Mouse (Mus musculus) heart, embryonic 15.5 days (tissue): ENCODE results near the gene Zfp212. TPM values are rescaled to one million over a fixed set of nuclear protein-coding genes. Genes with fewer than 3 reads are reported as not detected.

Experiments used
- ATAC-seq: fragments of 200-750 bp; cut with Nextera tagmentation; replicated peaks from 2 replicates; pipeline ENCODE4 v1.8.0; 2017; ENCODE audit warnings: low read depth, moderate TSS enrichment; ENCODE audit not compliant: insufficient number of reproducible peaks, insufficient read depth, low FRiP score
- H3K27ac ChIP-seq: fragments of 300-500 bp; sonication (generic); 2 replicates; pipeline ENCODE4 v1.5.1; 2015; ENCODE audit warnings: mild to moderate bottlenecking, inconsistent platforms
- H3K27me3 ChIP-seq: fragments of 300-500 bp; sonication (generic); 2 replicates; pipeline ENCODE4 v1.6.1; 2015; ENCODE audit warnings: inconsistent platforms
- H3K36me3 ChIP-seq: fragments of 300-500 bp; sonication (generic); 2 replicates; pipeline ENCODE4 v1.6.1; 2015; ENCODE audit warnings: mild to moderate bottlenecking, inconsistent platforms
- H3K4me1 ChIP-seq: fragments of 300-500 bp; sonication (generic); replicated peaks from 2 replicates; pipeline ENCODE4 v1.6.1; 2015; ENCODE audit warnings: inconsistent platforms
- H3K4me2 ChIP-seq: fragments of 300-500 bp; sonication (generic); 2 replicates; pipeline ENCODE4 v1.6.1; 2015; ENCODE audit warnings: inconsistent platforms, mild to moderate bottlenecking, moderate library complexity
- H3K4me3 ChIP-seq: fragments of 300-500 bp; sonication (generic); 2 replicates; pipeline ENCODE4 v1.5.1; 2015; ENCODE audit warnings: mild to moderate bottlenecking, inconsistent platforms
- H3K9ac ChIP-seq: fragments of 300-500 bp; sonication (generic); 2 replicates; pipeline ENCODE4 v1.6.1; 2015; ENCODE audit warnings: mild to moderate bottlenecking, inconsistent platforms
- H3K9me3 ChIP-seq: fragments of 300-500 bp; sonication (generic); replicated peaks from 2 replicates; pipeline ENCODE4 v1.6.1; 2016; ENCODE audit warnings: inconsistent platforms
- WGBS: fragments of 180-500 bp; shearing (Covaris S2); methylation state at CpG from one replicate; pipeline ENCODE4 v1.1.7; 2015; ENCODE audit warnings: mixed read lengths; 5-methylcytosine and 5-hydroxymethylcytosine counted together
- polyA plus RNA-seq: library from polyadenylated mRNA; unstranded; fragments of >200 nt; fragmentation: Nextera tagmentation; extraction: Ambion mirVana; gene quantifications from 2 replicates; pipeline ENCODE4 v1.2.1, GENCODE M21; 2015

The Zfp212 gene
- 9.8 and 10.1 TPM in 2 replicates for polyA plus RNA-seq

DNA sequence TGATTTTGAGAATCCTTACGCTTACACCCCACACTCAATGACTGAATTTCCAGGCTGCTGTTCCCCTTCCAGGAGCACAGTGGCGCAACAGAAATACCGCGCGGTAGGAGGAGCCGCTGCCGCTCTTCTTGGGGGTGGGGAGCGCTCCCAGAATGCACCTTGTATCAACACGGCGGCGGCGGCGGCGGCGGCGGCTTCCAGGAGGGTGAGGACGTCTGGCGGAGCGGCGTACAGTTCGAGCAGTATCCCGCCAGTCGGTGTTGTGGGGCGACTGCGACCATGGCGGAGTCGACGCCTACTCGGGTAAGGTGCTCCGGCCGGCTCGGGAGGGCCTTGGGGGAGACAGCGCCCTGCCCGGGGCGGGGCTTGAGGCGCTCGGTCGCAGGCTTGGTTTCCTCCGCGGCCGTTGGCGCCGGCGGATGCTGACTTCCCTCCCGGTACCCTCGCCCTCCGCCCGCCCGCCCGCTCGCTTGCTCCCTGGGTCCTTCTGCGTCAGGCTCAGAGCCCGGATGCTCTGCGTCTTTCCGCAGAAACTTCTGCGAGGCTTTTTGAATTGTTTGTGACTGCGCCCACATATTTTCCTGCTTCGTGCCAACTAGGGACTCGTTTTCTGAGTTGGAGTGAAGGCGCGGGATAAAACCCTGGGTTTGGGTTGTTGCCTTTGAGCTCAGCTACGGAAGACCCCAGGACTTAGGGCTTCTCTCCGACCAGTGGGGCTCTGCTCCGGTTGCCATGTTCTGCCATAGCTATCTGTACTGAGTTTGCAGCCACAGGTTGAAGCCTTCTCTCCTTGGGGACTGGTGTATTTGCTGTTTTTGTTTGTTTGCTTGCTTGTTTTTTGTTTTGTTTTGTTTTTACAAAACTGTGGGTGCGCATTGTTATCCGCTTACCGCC is at the start of gene Zfp212:
Gene Zfp212 (plus strand): TSS at position 30 of the 894 bp plus-strand sequence.
- peak within 1 kb of the TSS; percentile 88 for H3K4me3 ChIP-seq
- H3K36me3 ChIP-seq: 0 out of 2 replicates have a peak, but pooled peaks cover 2% of the 10 kb centered on the region
- H3K27me3 ChIP-seq: no peaks in the 10 kb centered on the region
- ATAC-seq: peak; percentile 92
- WGBS: under 1% methylated on average over 67 of the region's 67 CpGs
- peaks cover 12% of the 10 kb centered on the region for H3K4me1 ChIP-seq
- peak within 1 kb of the TSS; percentile 79 for H3K4me2 ChIP-seq
- H3K9me3 ChIP-seq: no peaks in the 10 kb centered on the region
- peak within 1 kb of the TSS; percentile 97 for H3K27ac ChIP-seq
- H3K9ac ChIP-seq: peak within 1 kb of the TSS; percentile 80

DNA sequence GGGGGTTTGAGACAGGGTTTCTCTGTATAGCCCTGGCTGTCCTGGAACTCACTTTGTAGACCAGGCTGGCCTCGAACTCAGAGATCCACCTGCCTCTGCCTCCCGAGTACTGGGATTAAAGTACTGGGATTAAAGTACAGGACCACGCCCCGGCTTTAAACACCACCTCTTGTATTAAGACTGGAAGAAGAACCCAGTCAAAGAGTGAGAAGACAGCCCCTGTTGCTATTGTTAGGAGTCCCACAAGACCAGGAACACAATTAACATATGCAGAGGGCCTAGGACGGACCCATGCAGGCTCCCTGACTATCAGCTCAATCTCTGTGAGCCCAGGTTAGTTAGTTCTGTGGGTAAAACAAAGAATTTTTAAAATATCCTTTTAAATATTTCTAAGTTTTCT is 48.0 kb upstream of the Zfp212 start:
- Histone ChIP-seq H3K9me3 (no peaks in the 10 kb centered on the region), H3K27ac (no peak overlapping the region), H3K27me3 (no peaks in the 10 kb centered on the region), H3K36me3 (peaks cover under 1% of the 10 kb centered on the region; the same call in 1 of the 2 replicates), H3K4me3 (no peak overlapping the region), H3K4me1 (no peaks in the 10 kb centered on the region), H3K9ac (no peak overlapping the region), H3K4me2 (no peak overlapping the region)
- no peak for ATAC-seq
- 84% methylated on average over 5 of the region's 5 CpGs for whole genome bisulfite sequencing

DNA sequence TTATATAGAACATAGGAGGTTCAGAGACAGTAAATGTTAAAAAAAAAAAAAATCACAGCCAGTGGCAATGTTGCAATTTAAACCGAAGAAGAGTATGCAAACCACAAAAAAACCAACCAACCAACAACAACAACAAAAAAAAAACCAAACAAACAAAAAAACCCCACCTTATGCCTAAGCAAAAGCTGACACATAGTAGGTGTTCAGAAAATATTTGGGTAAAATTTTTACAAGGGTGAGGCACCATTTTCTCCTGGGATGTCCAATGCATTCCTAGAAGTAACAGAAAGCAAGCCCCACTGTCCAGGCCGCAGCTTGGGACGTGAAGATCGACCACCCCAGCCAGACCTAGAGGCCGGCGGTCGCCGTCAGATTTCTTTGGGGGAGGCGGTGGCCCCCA is 43.2 kb upstream of the Zfp212 start, which contains the start of gene Zfp282:
Gene Zfp282 (plus strand): TSS at position 147 of the 400 bp plus-strand sequence.
- ATAC-seq: no peak
- Histone ChIP-seq H3K36me3 (peaks cover 19% of the 10 kb centered on the region), H3K4me3 (peak within 1 kb of the TSS; percentile 97), H3K4me1 (peaks cover 16% of the 10 kb centered on the region), H3K4me2 (peak within 1 kb of the TSS; percentile 86), H3K27ac (peak within 1 kb of the TSS; percentile 99), H3K9ac (peak within 1 kb of the TSS; percentile 94), H3K27me3 (no peaks in the 10 kb centered on the region), H3K9me3 (no peaks in the 10 kb centered on the region)
- WGBS: 6% methylated on average over 9 of the region's 9 CpGs

- H3K9ac ChIP-seq: peak overlapping the region; percentile 94
- H3K4me3 ChIP-seq: peak overlapping the region; percentile 97
- no peaks in the 10 kb centered on the region for H3K9me3 ChIP-seq
- peak overlapping the region; percentile 86 for H3K4me2 ChIP-seq
- WGBS: under 1% methylated on average over 65 of the region's 71 CpGs
- H3K27me3 ChIP-seq: no peaks in the 10 kb centered on the region
- peaks cover 24% of the 10 kb centered on the region for H3K36me3 ChIP-seq
- H3K4me1 ChIP-seq: peaks cover 16% of the 10 kb centered on the region
- peak overlapping the region; percentile 99 for H3K27ac ChIP-seq
- ATAC-seq: peak; percentile 95
These were observed 42.7 kb upstream of the Zfp212 start for GRCm38 (mm10) chr6:47877461-47878132.

DNA sequence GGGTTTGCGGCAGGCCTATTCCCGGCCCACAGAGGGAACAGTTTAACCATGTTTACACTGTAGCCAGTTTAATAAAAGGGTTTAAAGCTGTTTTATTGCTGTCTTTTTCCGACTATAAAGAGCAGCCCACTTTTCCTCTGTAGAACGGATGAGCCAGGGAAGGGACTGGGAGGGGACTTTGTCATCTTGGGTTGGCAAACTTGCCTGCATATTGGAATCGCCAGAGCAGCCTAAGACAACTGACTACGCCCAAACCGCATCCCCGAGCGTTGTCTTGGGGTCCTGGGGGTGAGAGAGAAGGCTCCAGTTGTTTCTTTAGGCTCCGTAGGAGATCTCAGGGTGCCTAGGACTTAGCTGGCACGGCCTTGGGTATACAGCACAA is 42.2 kb upstream of the Zfp212 start:
- ATAC-seq: no peak

DNA sequence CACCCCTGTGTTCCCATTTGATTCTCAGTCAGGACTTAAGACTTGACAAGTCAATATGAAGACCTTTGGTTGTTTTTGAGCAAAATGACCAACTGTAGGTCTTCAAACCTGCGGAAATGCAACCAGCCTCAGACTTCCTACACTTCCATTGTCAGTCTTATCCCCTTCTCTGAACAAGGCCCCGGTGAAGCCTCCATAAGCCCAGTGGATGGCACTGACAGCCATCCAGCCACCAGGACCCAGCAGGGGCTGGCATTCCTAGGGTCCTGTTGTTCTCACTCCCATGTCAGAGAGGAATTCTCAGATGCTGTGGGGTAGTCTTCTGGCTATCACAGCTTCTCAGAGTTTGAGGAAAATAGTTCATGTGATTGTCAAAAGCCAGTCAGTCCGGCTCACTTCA is 41.7 kb upstream of the Zfp212 start:
- H3K9ac ChIP-seq: peak overlapping the region; percentile 94
- H3K4me1 ChIP-seq: peaks cover 16% of the 10 kb centered on the region
- no peaks in the 10 kb centered on the region for H3K9me3 ChIP-seq
- H3K36me3 ChIP-seq: peaks cover 33% of the 10 kb centered on the region
- H3K4me3 ChIP-seq: peak overlapping the region; percentile 97
- no peaks in the 10 kb centered on the region for H3K27me3 ChIP-seq
- WGBS: 47% methylated on average over 3 of the region's 3 CpGs
- ATAC-seq: no peak
- peak overlapping the region; percentile 86 for H3K4me2 ChIP-seq
- H3K27ac ChIP-seq: no peak overlapping the region; the same call in 1 of the 2 replicates

More for the DNA sequence above, 42.2 kb upstream of the Zfp212 start:
- H3K9ac ChIP-seq: peak overlapping the region; percentile 94
- H3K4me1 ChIP-seq: peaks cover 16% of the 10 kb centered on the region
- H3K4me2 ChIP-seq: peak overlapping the region; percentile 86
- H3K9me3 ChIP-seq: no peaks in the 10 kb centered on the region
- WGBS: 3% methylated on average over 11 of the region's 11 CpGs
- peak overlapping the region; percentile 99 for H3K27ac ChIP-seq
- H3K4me3 ChIP-seq: peak overlapping the region; percentile 97
- peaks cover 29% of the 10 kb centered on the region for H3K36me3 ChIP-seq
- H3K27me3 ChIP-seq: no peaks in the 10 kb centered on the region

GRCm38 (mm10) chr6:47879049-47879716 is 41.1 kb upstream of the Zfp212 start:
- no peak for ATAC-seq
- peaks cover 39% of the 10 kb centered on the region for H3K36me3 ChIP-seq
- H3K4me2 ChIP-seq: peak overlapping the region; percentile 86
- H3K27ac ChIP-seq: no peak overlapping the region
- 0 out of 2 replicates have a peak overlapping the region, but pooled peaks have one; percentile 94 for H3K9ac ChIP-seq
- H3K4me3 ChIP-seq: peak overlapping the region; percentile 97
- H3K9me3 ChIP-seq: no peaks in the 10 kb centered on the region
- no peaks in the 10 kb centered on the region for H3K27me3 ChIP-seq
- peaks cover 16% of the 10 kb centered on the region for H3K4me1 ChIP-seq
- 62% methylated on average over 4 of the region's 4 CpGs for WGBS

- H3K9me3 ChIP-seq: no peaks in the 10 kb centered on the region
- H3K27me3 ChIP-seq: no peaks in the 10 kb centered on the region
- peaks cover 16% of the 10 kb centered on the region for H3K4me1 ChIP-seq
- no peak for ATAC-seq
- no peak overlapping the region for H3K27ac ChIP-seq
- H3K36me3 ChIP-seq: peaks cover 47% of the 10 kb centered on the region
- H3K9ac ChIP-seq: no peak overlapping the region
- H3K4me3 ChIP-seq: no peak overlapping the region
- no peak overlapping the region for H3K4me2 ChIP-seq
- WGBS: 87% methylated on average over 10 of the region's 10 CpGs
These were observed 40.1 kb upstream of the Zfp212 start for GRCm38 (mm10) chr6:47880166-47880565.

GRCm38 (mm10) chr6:47888812-47889383 is 31.4 kb upstream of the Zfp212 start:
- Histone ChIP-seq H3K4me3 (no peak overlapping the region), H3K4me1 (no peaks in the 10 kb centered on the region), H3K9ac (no peak overlapping the region), H3K27ac (no peak overlapping the region), H3K4me2 (no peak overlapping the region), H3K27me3 (no peaks in the 10 kb centered on the region), H3K36me3 (peaks cover 62% of the 10 kb centered on the region), H3K9me3 (no peaks in the 10 kb centered on the region)
- no peak for ATAC-seq
- WGBS: 81% methylated on average over 8 of the region's 8 CpGs

DNA sequence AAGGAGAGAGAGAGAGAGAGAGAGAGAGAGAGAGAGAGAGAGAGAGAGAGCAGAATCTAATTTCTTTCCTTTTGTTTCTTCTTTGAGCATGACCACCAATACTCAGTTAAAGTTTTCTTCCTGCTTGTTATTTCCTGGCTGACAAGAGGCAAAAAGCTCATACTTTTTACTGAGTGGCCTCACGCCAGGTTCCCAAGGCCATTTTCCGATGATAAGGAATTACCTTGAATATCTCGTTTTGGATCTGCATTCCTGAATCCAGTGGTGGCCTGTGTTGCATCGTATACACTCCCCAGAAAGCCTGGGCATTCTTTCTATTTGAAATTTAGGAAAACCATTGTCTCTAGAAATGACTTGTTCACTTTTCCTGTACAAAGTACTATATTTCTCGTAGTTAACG is 20.9 kb upstream of the Zfp212 start:
- no peak for ATAC-seq
- Histone ChIP-seq H3K36me3 (peaks cover 63% of the 10 kb centered on the region), H3K4me1 (no peaks in the 10 kb centered on the region), H3K4me2 (no peak overlapping the region), H3K27me3 (peaks cover under 1% of the 10 kb centered on the region; the same call in 1 of the 2 replicates), H3K9ac (no peak overlapping the region), H3K4me3 (no peak overlapping the region), H3K27ac (no peak overlapping the region), H3K9me3 (no peaks in the 10 kb centered on the region)
- 84% methylated on average over 6 of the region's 6 CpGs for WGBS
